Mouse (Mus musculus) T-helper 17 cell (primary cell): ENCODE data around the gene Hnrnph1.

Experiments used
- in situ Hi-C, 2 experiments: fragments of 300-600 bp; cut with MboI, MseI; formaldehyde crosslinking; loops; 1 replicate in 1 of 2; 2 replicates in 1 of 2; pipeline ENCODE4 v1.15.1; 2025; ENCODE audit warnings: high pct_unique_total_duplicates in 2 of 2

Gene Hnrnph1

GRCm38 (mm10) chr11:50371911-50372310, 4.9 kb upstream of the Hnrnph1 start:
- in situ Hi-C loops: no loop called here

- in situ Hi-C loops: no loop called here
Measured at GRCm38 (mm10) chr11:50373086-50373485, 3.7 kb upstream of the Hnrnph1 start.

GRCm38 (mm10) chr11:50373621-50374020, 3.2 kb upstream of the Hnrnph1 start:
- in situ Hi-C loops: no loop called here

- in situ Hi-C loops: loop anchor here in 1 of 2 experiments (25.0 kb wide), 1 partner anchor 888 kb away; the partner anchor contains the start of genes BC049762 and Clk4
Measured at GRCm38 (mm10) chr11:50374286-50375015, 2.3 kb upstream of the Hnrnph1 start.

- in situ Hi-C loops: loop anchor here in 1 of 2 experiments (25.0 kb wide), 1 partner anchor 887 kb away; the partner anchor contains the start of genes BC049762 and Clk4
Measured at GRCm38 (mm10) chr11:50375421-50375820, 1.4 kb upstream of the Hnrnph1 start.

GRCm38 (mm10) chr11:50376156-50376790, 517 bp upstream of the Hnrnph1 start:
- in situ Hi-C loops: loop anchor here in 1 of 2 experiments (25.0 kb wide), 1 partner anchor 886 kb away; the partner anchor contains the start of genes BC049762 and Clk4

GRCm38 (mm10) chr11:50377892-50378684, 1.3 kb downstream of the Hnrnph1 start:
- in situ Hi-C loops: loop anchor here in 1 of 2 experiments (25.0 kb wide), 1 partner anchor 884 kb away; the partner anchor contains the start of genes BC049762 and Clk4

GRCm38 (mm10) chr11:50379023-50379752, 2.4 kb downstream of the Hnrnph1 start:
- in situ Hi-C loops: loop anchor here in 1 of 2 experiments (25.0 kb wide), 1 partner anchor 883 kb away; the partner anchor contains the start of genes BC049762 and Clk4

- in situ Hi-C loops: loop anchor here in 1 of 2 experiments (25.0 kb wide), 1 partner anchor 881 kb away; the partner anchor contains the start of genes BC049762 and Clk4
Measured at GRCm38 (mm10) chr11:50381311-50381710, 4.5 kb downstream of the Hnrnph1 start.

GRCm38 (mm10) chr11:50387167-50387679, 10.4 kb downstream of the Hnrnph1 start:
- in situ Hi-C loops: loop anchor here in 1 of 2 experiments (25.0 kb wide), 1 partner anchor 875 kb away; the partner anchor contains the start of genes BC049762 and Clk4

GRCm38 (mm10) chr11:50387697-50388096, 10.9 kb downstream of the Hnrnph1 start:
- in situ Hi-C loops: loop anchor here in 1 of 2 experiments (25.0 kb wide), 1 partner anchor 875 kb away; the partner anchor contains the start of genes BC049762 and Clk4

- in situ Hi-C loops: loop anchor here in 1 of 2 experiments (25.0 kb wide), 1 partner anchor 874 kb away; the partner anchor contains the start of genes BC049762 and Clk4
Measured at GRCm38 (mm10) chr11:50388217-50388929, 11.6 kb downstream of the Hnrnph1 start.

- in situ Hi-C loops: loop anchor here in 1 of 2 experiments (25.0 kb wide), 1 partner anchor 873 kb away; the partner anchor contains the start of genes BC049762 and Clk4
Measured at GRCm38 (mm10) chr11:50389011-50389410, 12.2 kb downstream of the Hnrnph1 start.

GRCm38 (mm10) chr11:50389616-50390015, 12.8 kb downstream of the Hnrnph1 start:
- in situ Hi-C loops: loop anchor here in 1 of 2 experiments (5.0 to 25.0 kb wide), 2 partner anchors 38 to 873 kb away; partner anchors contain the start of genes BC049762 and Clk4

- in situ Hi-C loops: loop anchor here in 1 of 2 experiments (5.0 to 25.0 kb wide), 2 partner anchors 36 to 871 kb away; partner anchors contain the start of genes BC049762 and Clk4
Measured at GRCm38 (mm10) chr11:50391272-50391960, 14.6 kb downstream of the Hnrnph1 start.

GRCm38 (mm10) chr11:50393306-50393705, 16.5 kb downstream of the Hnrnph1 start:
- in situ Hi-C loops: loop anchor here in 1 of 2 experiments (5.0 to 25.0 kb wide), 2 partner anchors 34 to 869 kb away; partner anchors contain the start of genes BC049762 and Clk4

GRCm38 (mm10) chr11:50394731-50395130, 17.9 kb downstream of the Hnrnph1 start:
- in situ Hi-C loops: loop anchor here in 1 of 2 experiments (5.0 to 25.0 kb wide), 2 partner anchors 33 to 868 kb away; partner anchors contain the start of genes BC049762 and Clk4

- in situ Hi-C loops: loop anchor here in 1 of 2 experiments (25.0 kb wide), 1 partner anchor 865 kb away; the partner anchor contains the start of genes BC049762 and Clk4
Measured at GRCm38 (mm10) chr11:50396766-50397307, 20.0 kb downstream of the Hnrnph1 start.
